Mouse (Mus musculus): ENCODE measurements around the gene Epsti1. TPM values are rescaled to one million over a fixed set of nuclear protein-coding genes. Genes with fewer than 3 reads are reported as not detected.

Epsti1 gene
- polyA plus RNA-seq, 1 experiment, result 0.71 TPM

GRCm38 (mm10) chr14:78041886-78042526 lies 138.0 kb downstream of the Epsti1 start:
- no peaks in the 10 kb centered on the region for H3K4me1 ChIP-seq (ENCODE audit: control insufficient read depth, insufficient read depth, low read length)
- H3K4me3 ChIP-seq (ENCODE audit: insufficient read depth, low read length), result no peak overlapping the region
- TF ChIP-seq POLR2A (IDR thresholded peaks at IDR 0.05; ENCODE audit: extremely low read depth, insufficient read depth, low read length) (no peak), CTCF (IDR thresholded peaks at IDR 0.05; ENCODE audit: extremely low read depth, insufficient read depth, low read length) (no peak)
- no peak overlapping the region for H3K27ac ChIP-seq (ENCODE audit: insufficient read depth, low read length)

- H3K4me3 ChIP-seq (ENCODE audit: insufficient read depth, low read length), result no peak overlapping the region
- TF ChIP-seq CTCF (IDR thresholded peaks at IDR 0.05; ENCODE audit: extremely low read depth, insufficient read depth, low read length) (no peak), POLR2A (IDR thresholded peaks at IDR 0.05; ENCODE audit: extremely low read depth, insufficient read depth, low read length) (no peak)
- H3K27ac ChIP-seq (ENCODE audit: insufficient read depth, low read length), result no peak overlapping the region
- no peaks in the 10 kb centered on the region for H3K4me1 ChIP-seq (ENCODE audit: control insufficient read depth, insufficient read depth, low read length)
Observed at GRCm38 (mm10) chr14:78043079-78043478, 139.0 kb downstream of the Epsti1 start.

- no peaks in the 10 kb centered on the region for H3K4me1 ChIP-seq (ENCODE audit: control insufficient read depth, insufficient read depth, low read length)
- no peak for TF ChIP-seq CTCF (IDR thresholded peaks at IDR 0.05; ENCODE audit: extremely low read depth, insufficient read depth, low read length)
- no peak for TF ChIP-seq POLR2A (IDR thresholded peaks at IDR 0.05; ENCODE audit: extremely low read depth, insufficient read depth, low read length)
- H3K4me3 ChIP-seq (ENCODE audit: insufficient read depth, low read length), result no peak overlapping the region
- H3K27ac ChIP-seq (ENCODE audit: insufficient read depth, low read length), result no peak overlapping the region
Observed at GRCm38 (mm10) chr14:78048258-78048657, 144.2 kb downstream of the Epsti1 start.

- no peak overlapping the region for H3K4me3 ChIP-seq (ENCODE audit: insufficient read depth, low read length)
- no peaks in the 10 kb centered on the region for H3K4me1 ChIP-seq (ENCODE audit: control insufficient read depth, insufficient read depth, low read length)
- no peak overlapping the region for H3K27ac ChIP-seq (ENCODE audit: insufficient read depth, low read length)
- TF ChIP-seq POLR2A (IDR thresholded peaks at IDR 0.05; ENCODE audit: extremely low read depth, insufficient read depth, low read length), result no peak
- no peak for TF ChIP-seq CTCF (IDR thresholded peaks at IDR 0.05; ENCODE audit: extremely low read depth, insufficient read depth, low read length)
Observed at GRCm38 (mm10) chr14:78048674-78049073, 144.6 kb downstream of the Epsti1 start.

Other genes starting within 250 kb of the Epsti1 start
- 26.7 and 32.1 TPM in 2 replicates for gene Dnajc15, start 29.1 kb upstream of the Epsti1 start, polyA plus RNA-seq (2012; rRNA removed)
- 0.28 and 0.73 TPM in 2 replicates for gene Fam216b, start 184.8 kb downstream of the Epsti1 start, polyA plus RNA-seq (2012; rRNA removed)